ENCODE assay signal across 8 mouse cellular contexts in genomic region chr7:112535408-112535921, GRCm38 (mm10).
DNase-seq lines count a peak whose midpoint lies in the region; ATAC-seq lines count a peak whose summit lies in the region.

No protein-coding gene starts in this region.

- H3K9ac ChIP-seq in forebrain, embryonic 12.5 days, result peak overlapping the region; percentile 21; the same call in 1 of the 2 replicates
- no peak overlapping the region for H3K9ac ChIP-seq in heart, embryonic 14.5 days (ENCODE audit: low read length)

- peaks cover 19% of the 10 kb centered on the region for H3K4me1 ChIP-seq in forebrain, embryonic 12.5 days
- H3K4me1 ChIP-seq in heart, embryonic 14.5 days (ENCODE audit: control insufficient read depth in 2 of 2, insufficient read depth in 2 of 2, low read length in 2 of 2), result peaks cover 11 to 16% of the 10 kb centered on the region in 2 experiments; a peak in 3 of 4 replicates
- H3K4me1 ChIP-seq in midbrain, embryonic 10.5 days, result peaks cover 21% of the 10 kb centered on the region

- no peaks in the 10 kb centered on the region for H3K9me3 ChIP-seq in forebrain, embryonic 12.5 days
- no peaks in the 10 kb centered on the region for H3K9me3 ChIP-seq in heart, embryonic 14.5 days (ENCODE audit: control insufficient read depth, low read length)
- no peaks in the 10 kb centered on the region for H3K9me3 ChIP-seq in midbrain, embryonic 10.5 days (replicated peaks)

- peaks cover 10% of the 10 kb centered on the region; the same call in 1 of the 2 replicates for H3K27me3 ChIP-seq in forebrain, embryonic 12.5 days
- no peaks in the 10 kb centered on the region for H3K27me3 ChIP-seq in heart, embryonic 14.5 days (ENCODE audit: control insufficient read depth, insufficient read depth, low read length)
- H3K27me3 ChIP-seq in midbrain, embryonic 10.5 days (ENCODE audit: low read depth, poor library complexity, severe bottlenecking), result no peaks in the 10 kb centered on the region

- H3K4me3 ChIP-seq in forebrain, embryonic 12.5 days (replicated peaks), result no peak overlapping the region
- H3K4me3 ChIP-seq in heart, embryonic 14.5 days (ENCODE audit: control insufficient read depth in 1 of 2, insufficient read depth in 1 of 2, low read depth in 1 of 2, low read length in 2 of 2), result no peak overlapping the region
- no peak overlapping the region for H3K4me3 ChIP-seq in midbrain, embryonic 10.5 days

- H3K4me2 ChIP-seq in forebrain, embryonic 12.5 days, result peak overlapping the region; percentile 22
- no peak overlapping the region for H3K4me2 ChIP-seq in heart, embryonic 14.5 days (ENCODE audit: low read length)

- 4% methylated on average over 16 of the region's 16 CpGs for WGBS in forebrain, embryonic 12.5 days
- WGBS in heart, embryonic 14.5 days, result 36% methylated on average over 16 of the region's 16 CpGs
- 12% methylated on average over 16 of the region's 16 CpGs for WGBS in midbrain, embryonic 10.5 days

- no peak for ATAC-seq in cerebellum, adult (ENCODE audit: insufficient number of reproducible peaks, low FRiP score, low TSS enrichment)
- ATAC-seq in forebrain, embryonic 12.5 days (ENCODE audit: low FRiP score), result peak; percentile 93
- ATAC-seq in heart, embryonic 14.5 days (ENCODE audit: insufficient number of reproducible peaks, insufficient read depth, low FRiP score, low read depth), result no peak

- peak overlapping the region; percentile 78 for H3K27ac ChIP-seq in forebrain, embryonic 12.5 days
- peak overlapping the region; percentile 21 to 44; a peak in 1 of 4 replicates for H3K27ac ChIP-seq in heart, embryonic 14.5 days (replicated peaks in 1 of 2; ENCODE audit: control insufficient read depth in 1 of 2, insufficient read depth in 1 of 2, low read depth in 2 of 2, low read length in 2 of 2)
- peak overlapping the region; percentile 76 for H3K27ac ChIP-seq in midbrain, embryonic 10.5 days (replicated peaks)

- H3K36me3 ChIP-seq in forebrain, embryonic 12.5 days (replicated peaks), result no peaks in the 10 kb centered on the region
- no peaks in the 10 kb centered on the region for H3K36me3 ChIP-seq in heart, embryonic 14.5 days (ENCODE audit: control insufficient read depth, insufficient read depth, low read length)
- H3K36me3 ChIP-seq in midbrain, embryonic 10.5 days, result no peaks in the 10 kb centered on the region

- DNase-seq in cerebellum, adult 18-20 months, result peak; percentile 22
- DNase-seq in layer of hippocampus, postnatal 14 days (ENCODE audit: low spot score in 2 of 2), result peak; percentile 54 to 81
- peak; percentile 44 for DNase-seq in midbrain, embryonic 10.5 days (ENCODE audit: low spot score)
- DNase-seq in right cerebral cortex, postnatal 4 days, result peak; percentile 52
- no peak for DNase-seq in thymus, postnatal 25 days
